ENCODE assay signal across 8 mouse cellular contexts in the genomic region with DNA sequence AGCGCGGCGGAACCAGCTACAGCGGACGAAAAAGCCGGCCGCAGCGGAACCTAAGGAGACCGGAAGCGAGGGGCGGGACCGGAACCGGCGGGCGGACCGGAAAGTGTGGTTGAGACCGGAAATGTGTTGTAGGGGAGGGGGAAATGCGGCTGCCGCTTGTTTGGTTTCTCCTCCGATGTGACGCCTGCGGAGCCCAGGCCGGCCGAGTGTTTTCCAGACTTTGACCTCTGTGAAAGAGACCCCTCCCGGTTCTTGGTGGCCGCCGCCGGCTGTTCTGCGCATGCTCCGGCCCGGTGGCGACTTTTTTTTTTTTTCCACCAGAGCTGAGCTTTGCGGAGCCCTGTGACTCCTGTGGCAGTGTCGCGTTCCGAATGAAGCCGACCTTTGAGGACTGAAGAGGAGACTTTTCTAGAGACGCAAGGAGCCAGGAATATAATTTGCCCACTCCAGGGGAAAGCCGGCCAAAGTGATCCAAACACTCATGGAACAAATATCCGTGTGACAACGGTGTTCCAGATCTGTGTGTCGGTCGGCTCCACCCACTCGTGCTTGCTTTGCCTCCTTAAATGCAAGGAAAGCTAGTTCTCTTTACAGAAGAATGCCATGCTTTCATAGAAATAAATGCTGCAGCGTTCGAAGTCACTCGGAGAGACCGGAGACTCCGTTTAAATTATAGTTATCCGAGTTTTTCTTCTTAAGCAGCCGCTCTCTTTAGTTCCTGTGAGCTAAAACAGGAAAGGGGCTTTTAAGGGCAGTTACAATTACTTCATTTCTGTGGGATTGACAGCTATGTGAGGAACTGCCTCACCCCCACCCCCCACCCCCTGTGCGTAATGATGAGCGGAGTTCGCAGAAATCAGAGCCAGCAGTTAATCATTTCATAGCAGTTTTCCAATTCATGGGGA. TPM values are rescaled to one million over a fixed set of nuclear protein-coding genes. Genes with fewer than 3 reads are reported as not detected.
A peak's percentile ranks its signal among the peaks of the same experiment; 100 is the strongest.
DNase-seq lines count a peak whose midpoint lies in the region; ATAC-seq and TF ChIP-seq lines count a peak whose summit lies in the region.

A gene (minus strand): TSS at position 67 of the 905 bp plus-strand sequence.

- TF ChIP-seq CTCF in cortical plate, adult 2 months (IDR thresholded peaks at IDR 0.05; ENCODE audit: extremely low read depth, insufficient read depth, low read length): no peak

- H3K4me1 ChIP-seq in cortical plate, adult 2 months (ENCODE audit: control insufficient read depth, insufficient read depth, low read length): peaks cover 2% of the 10 kb centered on the region

- ATAC-seq in activated CD4-positive, CD25-positive, alpha-beta regulatory T cell, adult 4 months: peak; percentile 78
- ATAC-seq in megakaryocyte progenitor cell, adult 5-6 weeks (replicated peaks; ENCODE audit: poor library complexity): peak; percentile 81

- H3K27ac ChIP-seq in cortical plate, adult 2 months (ENCODE audit: insufficient read depth, low read length): peak within 1 kb of the TSS; percentile 92

- peak within 1 kb of the TSS; percentile 73 for H3K4me3 ChIP-seq in cortical plate, adult 2 months (ENCODE audit: insufficient read depth, low read length)

- peak; percentile 93 for DNase-seq in gastrocnemius, postnatal 10 days
- DNase-seq in induced T-regulatory cell, adult 2 months (ENCODE audit: low read depth): peak; percentile 95
- peak; percentile 77 to 93 for DNase-seq in left cerebral cortex, adult 9 months (ENCODE audit: low spot score in 2 of 2)
- DNase-seq in right cerebral cortex, postnatal 14 days: peak; percentile 95
- peak; percentile 87 to 91 for DNase-seq in urinary bladder, postnatal 36 days (ENCODE audit: low spot score in 2 of 2)

- TF ChIP-seq POLR2A in cortical plate, adult 2 months (IDR thresholded peaks at IDR 0.05; ENCODE audit: extremely low read depth, insufficient read depth, low read length): peak; percentile 76

RNA-seq across cellular contexts. Expression of the gene that starts here (rescaled TPM):
- polyA plus RNA-seq in activated CD4-positive, CD25-positive, alpha-beta regulatory T cell, adult 4 months (2017; shearing (Covaris generic)): 10 to 100 TPM; 41.0 to 42.9 TPM
- 66.2 and 67.6 TPM in 2 replicates for polyA plus RNA-seq in cortical plate, adult 2 months (2012; rRNA removed)
- 10 to 100 TPM; 21.4 to 23.5 TPM for total RNA-seq in gastrocnemius, postnatal 10 days (2021)
- total RNA-seq in megakaryocyte progenitor cell, adult 5-6 weeks (2015): 11.0 and 14.9 TPM in 2 replicates
- total RNA-seq in megakaryocyte progenitor cell, adult 5-6 weeks (2017): 11.6 and 13.8 TPM in 2 replicates

Comparison
In these comparisons a context has a peak if more than half of its experiments do, and no peak if none do; other contexts are left out.
1. Peak in every context shown above with its lines: DNase-seq, ATAC-seq, H3K4me3 ChIP-seq and H3K27ac ChIP-seq.